Mouse (Mus musculus): ENCODE results near the gene Pdcd1lg2.

GRCm38 (mm10) chr19:29472946-29473345 lies 62.2 kb downstream of the Pdcd1lg2 start:
- TF ChIP-seq POLR2A (IDR thresholded peaks at IDR 0.05; ENCODE audit: control insufficient read depth, extremely low read depth, insufficient read depth, low read length, poor library complexity) (no peak), CTCF (IDR thresholded peaks at IDR 0.05; ENCODE audit: borderline replicate concordance, control insufficient read depth, extremely low read depth, insufficient read depth, low read length, poor library complexity) (no peak)

Measured in thymus, adult 2 months (tissue).